Mouse (Mus musculus): ENCODE measurements around the gene Fbxl2. TPM values are rescaled to one million over a fixed set of nuclear protein-coding genes. Genes with fewer than 3 reads are reported as not detected.

Gene Fbxl2
- polyA plus RNA-seq, 1 experiment: 1.9 TPM

DNA sequence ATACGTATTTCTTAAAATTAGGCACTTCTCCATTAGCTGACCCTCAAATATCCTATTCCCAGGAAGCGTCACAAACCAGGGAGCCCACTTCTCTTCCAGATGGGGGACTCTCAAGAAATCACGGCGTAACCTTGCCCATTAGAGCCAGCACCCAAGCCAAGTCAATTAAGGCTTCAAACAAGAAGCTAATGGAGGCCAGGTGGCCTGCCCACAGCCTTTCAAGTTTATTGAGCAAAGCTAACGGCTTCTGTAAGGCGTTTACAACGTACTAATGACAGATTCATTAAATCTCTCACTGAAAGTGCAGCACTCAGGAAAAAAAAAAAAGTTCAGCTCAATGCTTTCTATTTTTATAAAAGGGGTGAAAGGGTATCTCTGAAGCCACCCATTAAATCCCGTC, 20.1 kb downstream of the Fbxl2 start:
- no peak for TF ChIP-seq POLR2A (IDR thresholded peaks at IDR 0.05; ENCODE audit: control insufficient read depth, extremely low read depth, insufficient read depth, low read length, poor library complexity)
- TF ChIP-seq CTCF (IDR thresholded peaks at IDR 0.05; ENCODE audit: borderline replicate concordance, control insufficient read depth, extremely low read depth, insufficient read depth, low read length, poor library complexity): no peak
- Histone ChIP-seq H3K4me3 (ENCODE audit: control insufficient read depth, insufficient read depth, low read length) (no peak overlapping the region), H3K27me3 (ENCODE audit: control insufficient read depth, insufficient read depth, low read length) (peaks cover 2% of the 10 kb centered on the region)

DNA sequence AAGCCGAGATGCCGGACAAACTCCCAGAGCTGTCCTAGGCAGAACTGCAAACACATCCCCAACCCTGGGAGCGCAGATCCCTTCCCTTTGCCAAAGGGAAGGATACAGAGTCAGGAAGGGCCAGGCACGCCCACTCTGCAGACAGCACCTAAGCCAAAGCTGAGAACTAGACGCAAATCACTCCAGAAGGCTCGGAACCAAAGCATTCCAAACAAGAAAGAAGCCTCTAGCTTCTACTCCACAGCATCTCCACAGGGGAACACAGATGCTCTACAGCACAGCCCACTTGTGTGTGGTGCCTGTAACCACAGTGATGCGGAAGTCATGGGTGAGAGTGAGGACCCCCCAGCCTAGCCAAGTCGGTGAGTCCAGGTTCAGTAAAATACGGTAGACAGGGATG, 20.8 kb downstream of the Fbxl2 start:
- WGBS: 64% methylated on average over 9 of the region's 9 CpGs
- TF ChIP-seq CTCF (IDR thresholded peaks at IDR 0.05; ENCODE audit: borderline replicate concordance, control insufficient read depth, extremely low read depth, insufficient read depth, low read length, poor library complexity) (no peak), POLR2A (IDR thresholded peaks at IDR 0.05; ENCODE audit: control insufficient read depth, extremely low read depth, insufficient read depth, low read length, poor library complexity) (no peak)
- H3K4me1 ChIP-seq (replicated peaks; ENCODE audit: control insufficient read depth, insufficient read depth, low read length): peaks cover 9% of the 10 kb centered on the region

More for the DNA sequence above, 20.1 kb downstream of the Fbxl2 start:
- Histone ChIP-seq H3K27ac (ENCODE audit: control insufficient read depth, insufficient read depth, low read length) (no peak overlapping the region), H3K36me3 (ENCODE audit: control insufficient read depth, insufficient read depth, low read length) (no peaks in the 10 kb centered on the region), H3K4me1 (replicated peaks; ENCODE audit: control insufficient read depth, insufficient read depth, low read length) (peaks cover 9% of the 10 kb centered on the region)
- DNase-seq: no peak
- WGBS: 20% methylated on average over 8 of the region's 8 CpGs

DNA sequence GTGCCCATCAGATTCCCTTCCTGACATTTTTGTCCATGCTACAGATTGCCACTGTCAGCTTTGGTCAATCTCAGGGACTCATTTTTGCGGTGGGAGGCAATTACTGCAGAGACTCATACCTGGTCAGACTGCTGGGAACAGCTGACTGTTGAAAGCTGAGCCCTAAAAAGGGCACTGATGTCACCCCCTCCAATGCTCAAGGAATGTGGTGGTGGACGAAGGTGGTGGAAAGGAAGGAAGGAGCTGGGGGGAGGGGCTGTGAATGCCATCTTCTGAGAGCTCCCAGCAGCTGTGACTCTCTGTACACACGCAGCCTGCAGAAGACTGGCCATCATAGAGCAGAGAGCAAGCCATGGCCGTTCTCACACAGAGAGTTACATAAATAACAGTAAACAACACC, 23.9 kb downstream of the Fbxl2 start:
- H3K4me3 ChIP-seq (ENCODE audit: control insufficient read depth, insufficient read depth, low read length): no peak overlapping the region
- H3K36me3 ChIP-seq (ENCODE audit: control insufficient read depth, insufficient read depth, low read length): no peaks in the 10 kb centered on the region
- peaks cover under 1% of the 10 kb centered on the region for H3K27me3 ChIP-seq (ENCODE audit: control insufficient read depth, insufficient read depth, low read length)
- WGBS: 80% methylated on average over 4 of the region's 4 CpGs
- TF ChIP-seq POLR2A (IDR thresholded peaks at IDR 0.05; ENCODE audit: control insufficient read depth, extremely low read depth, insufficient read depth, low read length, poor library complexity): no peak
- TF ChIP-seq CTCF (IDR thresholded peaks at IDR 0.05; ENCODE audit: borderline replicate concordance, control insufficient read depth, extremely low read depth, insufficient read depth, low read length, poor library complexity): no peak
- H3K27ac ChIP-seq (ENCODE audit: control insufficient read depth, insufficient read depth, low read length): no peak overlapping the region
- DNase-seq: no peak
- H3K4me1 ChIP-seq (replicated peaks; ENCODE audit: control insufficient read depth, insufficient read depth, low read length): peaks cover 9% of the 10 kb centered on the region

More for the DNA sequence above, 20.8 kb downstream of the Fbxl2 start:
- DNase-seq: no peak
- Histone ChIP-seq H3K36me3 (ENCODE audit: control insufficient read depth, insufficient read depth, low read length) (no peaks in the 10 kb centered on the region), H3K27ac (ENCODE audit: control insufficient read depth, insufficient read depth, low read length) (no peak overlapping the region), H3K4me3 (ENCODE audit: control insufficient read depth, insufficient read depth, low read length) (no peak overlapping the region), H3K27me3 (ENCODE audit: control insufficient read depth, insufficient read depth, low read length) (peaks cover 2% of the 10 kb centered on the region)

DNA sequence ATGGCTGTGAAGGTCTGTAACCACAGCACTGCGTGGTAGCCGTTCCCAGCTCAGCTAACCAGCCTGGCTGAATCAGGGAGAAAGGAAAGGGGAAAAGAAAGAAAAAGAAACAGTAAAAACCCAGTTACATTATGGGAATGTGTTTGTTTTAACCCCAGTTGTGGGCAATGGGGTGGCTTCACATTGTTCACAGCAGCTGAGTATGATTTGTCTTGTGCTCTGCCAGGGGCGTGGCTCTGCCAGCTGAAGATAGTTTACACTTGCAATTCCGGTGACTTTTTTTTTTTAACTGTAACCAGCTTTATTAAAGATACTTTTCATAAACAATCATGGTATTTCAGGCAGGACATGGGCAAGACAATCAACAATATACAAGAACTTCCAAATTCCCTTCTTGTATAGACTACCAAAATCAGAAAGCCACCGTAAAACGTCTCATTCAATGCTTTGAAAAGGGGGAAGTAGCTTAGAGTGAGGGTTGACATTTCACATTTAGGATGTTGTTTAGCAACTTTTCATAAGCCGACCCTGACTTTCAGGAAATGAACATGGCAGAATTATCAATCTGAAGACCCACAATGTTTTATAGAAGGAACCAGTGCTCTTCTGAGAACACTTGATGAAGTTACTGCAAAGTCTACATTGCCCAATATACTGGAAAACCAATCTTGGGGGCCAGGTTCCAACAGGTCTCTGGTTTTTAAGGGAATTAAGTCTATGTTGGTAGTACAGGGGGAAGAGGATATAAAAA, 26.8 kb downstream of the Fbxl2 start:
- DNase-seq: no peak
- H3K4me1 ChIP-seq (replicated peaks; ENCODE audit: control insufficient read depth, insufficient read depth, low read length): no peaks in the 10 kb centered on the region
- 46% methylated on average over 7 of the region's 7 CpGs for WGBS
- no peak overlapping the region for H3K27ac ChIP-seq (ENCODE audit: control insufficient read depth, insufficient read depth, low read length)
- H3K27me3 ChIP-seq (ENCODE audit: control insufficient read depth, insufficient read depth, low read length): no peaks in the 10 kb centered on the region
- no peaks in the 10 kb centered on the region for H3K36me3 ChIP-seq (ENCODE audit: control insufficient read depth, insufficient read depth, low read length)
- no peak overlapping the region for H3K4me3 ChIP-seq (ENCODE audit: control insufficient read depth, insufficient read depth, low read length)
- TF ChIP-seq POLR2A (IDR thresholded peaks at IDR 0.05; ENCODE audit: control insufficient read depth, extremely low read depth, insufficient read depth, low read length, poor library complexity) (no peak), CTCF (IDR thresholded peaks at IDR 0.05; ENCODE audit: borderline replicate concordance, control insufficient read depth, extremely low read depth, insufficient read depth, low read length, poor library complexity) (no peak)

DNA sequence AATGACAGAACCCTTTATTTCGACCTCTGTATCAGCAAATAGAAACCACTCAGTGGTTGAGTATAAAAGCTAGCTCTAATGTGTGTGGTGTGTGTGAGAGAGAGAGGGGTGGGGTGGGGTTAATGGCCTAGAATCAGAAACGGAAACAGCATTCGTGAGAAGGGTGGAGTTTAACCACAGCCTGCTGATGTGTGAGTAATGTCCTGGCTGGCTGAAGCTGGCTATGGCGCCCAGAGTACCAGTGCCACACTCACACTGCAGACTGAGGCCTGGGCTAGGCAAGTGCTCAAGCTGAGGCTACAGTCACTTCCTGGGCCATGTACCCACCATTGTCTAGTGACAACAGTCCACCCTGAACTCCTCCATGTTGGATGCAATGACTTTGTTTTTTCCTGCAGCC, 29.6 kb downstream of the Fbxl2 start:
- no peak for DNase-seq
- no peak overlapping the region for H3K4me3 ChIP-seq (ENCODE audit: control insufficient read depth, insufficient read depth, low read length)
- H3K27ac ChIP-seq (ENCODE audit: control insufficient read depth, insufficient read depth, low read length): no peak overlapping the region
- 20% methylated on average over 4 of the region's 4 CpGs for WGBS
- H3K36me3 ChIP-seq (ENCODE audit: control insufficient read depth, insufficient read depth, low read length): no peaks in the 10 kb centered on the region
- no peaks in the 10 kb centered on the region for H3K4me1 ChIP-seq (replicated peaks; ENCODE audit: control insufficient read depth, insufficient read depth, low read length)
- no peak for TF ChIP-seq POLR2A (IDR thresholded peaks at IDR 0.05; ENCODE audit: control insufficient read depth, extremely low read depth, insufficient read depth, low read length, poor library complexity)
- no peak for TF ChIP-seq CTCF (IDR thresholded peaks at IDR 0.05; ENCODE audit: borderline replicate concordance, control insufficient read depth, extremely low read depth, insufficient read depth, low read length, poor library complexity)
- no peaks in the 10 kb centered on the region for H3K27me3 ChIP-seq (ENCODE audit: control insufficient read depth, insufficient read depth, low read length)

DNA sequence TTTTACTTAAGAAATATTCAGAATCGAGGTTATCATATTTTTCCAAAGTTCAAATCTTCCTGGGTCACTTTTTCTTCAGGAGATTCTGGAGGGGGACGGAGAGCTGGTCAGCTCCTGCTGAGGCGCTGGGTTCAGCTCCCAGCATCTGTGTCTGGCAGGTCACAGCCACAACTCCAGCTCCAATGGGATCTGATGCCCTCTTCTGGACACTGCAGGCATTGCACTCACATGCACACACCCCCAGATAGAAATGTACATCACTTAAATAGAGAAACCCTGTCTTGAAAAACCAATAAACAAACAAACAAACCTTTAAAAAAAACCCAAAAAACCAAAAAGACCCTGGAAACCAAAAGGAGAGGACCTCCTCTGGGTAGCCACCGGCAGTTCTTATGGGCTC, 30.3 kb downstream of the Fbxl2 start:
- H3K27ac ChIP-seq (ENCODE audit: control insufficient read depth, insufficient read depth, low read length): no peak overlapping the region
- no peaks in the 10 kb centered on the region for H3K4me1 ChIP-seq (replicated peaks; ENCODE audit: control insufficient read depth, insufficient read depth, low read length)
- no peak overlapping the region for H3K4me3 ChIP-seq (ENCODE audit: control insufficient read depth, insufficient read depth, low read length)
- peak; percentile 16 for DNase-seq
- TF ChIP-seq CTCF (IDR thresholded peaks at IDR 0.05; ENCODE audit: borderline replicate concordance, control insufficient read depth, extremely low read depth, insufficient read depth, low read length, poor library complexity): peak; percentile 32; the same call in 1 of the 2 replicates
- TF ChIP-seq POLR2A (IDR thresholded peaks at IDR 0.05; ENCODE audit: control insufficient read depth, extremely low read depth, insufficient read depth, low read length, poor library complexity): no peak
- H3K27me3 ChIP-seq (ENCODE audit: control insufficient read depth, insufficient read depth, low read length): no peaks in the 10 kb centered on the region
- H3K36me3 ChIP-seq (ENCODE audit: control insufficient read depth, insufficient read depth, low read length): no peaks in the 10 kb centered on the region
- WGBS: 98% methylated on average over 4 of the region's 4 CpGs

Data from thymus, adult 2 months (tissue).